Mouse (Mus musculus): Measurements from ENCODE around the gene Rbks.

The Rbks gene

GRCm38 (mm10) chr5:31583261-31583660, 114.2 kb downstream of the Rbks start:
- no peak for DNase-seq (ENCODE audit: low read depth, low spot score)

GRCm38 (mm10) chr5:31581932-31582331, 115.5 kb downstream of the Rbks start:
- no peak for DNase-seq (ENCODE audit: low read depth, low spot score)

DNA sequence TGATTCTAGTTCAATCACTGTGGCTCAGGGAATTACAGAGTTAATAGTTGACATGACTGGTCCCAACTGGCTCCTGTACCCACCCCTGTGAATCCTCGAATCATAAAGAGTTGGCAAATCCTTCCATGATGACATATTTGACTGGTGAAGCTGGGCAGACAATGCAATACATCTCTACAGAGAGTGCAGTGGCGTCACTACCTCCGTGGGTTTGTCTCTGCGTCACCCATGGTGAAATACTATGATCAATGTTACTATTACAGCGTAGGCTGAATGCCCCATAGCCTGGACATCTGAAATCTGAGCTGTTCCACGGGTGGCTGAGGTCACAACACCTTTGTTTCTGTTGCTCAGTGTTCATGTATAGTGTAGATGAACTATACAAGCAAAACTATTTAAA, 116.2 kb downstream of the Rbks start:
- DNase-seq (ENCODE audit: low read depth, low spot score), result no peak

DNA sequence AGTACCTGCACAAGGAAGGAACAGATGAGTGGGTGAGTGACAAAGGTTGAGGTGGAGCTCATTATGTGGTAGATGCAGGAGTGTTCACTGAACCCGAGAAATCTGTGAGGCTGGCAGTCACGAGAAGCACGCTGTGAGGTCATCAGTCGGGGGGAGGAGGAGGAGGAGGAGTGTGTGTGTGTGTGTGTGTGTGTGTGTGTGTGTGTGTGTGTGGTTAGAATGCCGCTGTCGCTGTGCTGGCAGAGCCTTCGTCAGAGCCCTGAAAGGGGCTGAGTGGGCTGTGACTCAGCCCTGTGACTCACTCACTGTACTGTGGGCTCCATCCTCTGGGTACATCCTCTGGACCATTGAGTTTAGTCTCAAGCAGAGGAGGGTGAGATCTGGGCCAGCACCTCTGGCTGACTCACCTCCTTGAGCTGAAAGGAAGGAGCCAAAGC, 120.9 kb downstream of the Rbks start:
- no peak for DNase-seq (ENCODE audit: low read depth, low spot score)
